Mouse (Mus musculus): ENCODE results near the gene 2210408I21Rik. TPM values are rescaled to one million over a fixed set of nuclear protein-coding genes. Genes with fewer than 3 reads are reported as not detected.

Gene 2210408I21Rik
- total and polyA plus RNA-seq, 3 experiments, result 0.05 to 28.2 (median 8.9) TPM

DNA sequence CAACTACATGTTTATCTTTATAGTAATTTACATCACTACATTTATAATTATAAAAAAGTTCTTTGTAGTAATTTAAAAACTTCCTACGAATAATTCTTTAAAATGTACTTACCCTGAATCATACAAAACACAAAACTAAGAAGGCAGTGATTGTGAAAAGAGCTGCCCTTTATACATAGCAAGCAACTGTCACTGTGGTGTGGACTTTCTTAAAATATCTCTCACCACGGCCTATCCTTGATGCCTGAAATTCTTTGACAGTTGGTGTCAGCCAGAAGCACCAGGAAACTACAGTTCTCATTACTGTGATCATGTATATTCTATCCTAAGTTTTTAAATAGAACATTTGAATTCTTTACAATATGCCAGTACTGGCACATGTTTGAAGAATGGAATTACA, 4.2 kb upstream of the 2210408I21Rik start:
- ATAC-seq (ENCODE audit: extremely low read depth, insufficient number of reproducible peaks, low FRiP score, poor library complexity, severe bottlenecking) (no peak), DNase-seq (ENCODE audit: low spot score) (no peak)
- Histone ChIP-seq H3K36me3 (replicated peaks) (peaks cover 3% of the 10 kb centered on the region), H3K4me1 (ENCODE audit: insufficient read depth, low read depth, low read length) (peaks cover 8% of the 10 kb centered on the region; the same call in 1 of the 2 replicates), H3K9me3 (replicated peaks) (no peaks in the 10 kb centered on the region), H3K4me3 (ENCODE audit: low read depth, low read length) (no peak overlapping the region), H3K27me3 (ENCODE audit: insufficient read depth, low read length) (no peaks in the 10 kb centered on the region)
- no peak for TF ChIP-seq GATA2 (IDR thresholded peaks at IDR 0.05; ENCODE audit: borderline replicate concordance, low read depth, low read length)
- TF ChIP-seq TAL1 (conservative IDR thresholded peaks at IDR 0.05; ENCODE audit: low read depth, low read length), result no peak
- no peak for TF ChIP-seq CTCF (IDR thresholded peaks at IDR 0.05; ENCODE audit: low read depth, low read length)
- no peak for TF ChIP-seq POLR2AphosphoS5 (IDR thresholded peaks at IDR 0.05; ENCODE audit: insufficient replicate concordance, low read depth, low read length)

DNA sequence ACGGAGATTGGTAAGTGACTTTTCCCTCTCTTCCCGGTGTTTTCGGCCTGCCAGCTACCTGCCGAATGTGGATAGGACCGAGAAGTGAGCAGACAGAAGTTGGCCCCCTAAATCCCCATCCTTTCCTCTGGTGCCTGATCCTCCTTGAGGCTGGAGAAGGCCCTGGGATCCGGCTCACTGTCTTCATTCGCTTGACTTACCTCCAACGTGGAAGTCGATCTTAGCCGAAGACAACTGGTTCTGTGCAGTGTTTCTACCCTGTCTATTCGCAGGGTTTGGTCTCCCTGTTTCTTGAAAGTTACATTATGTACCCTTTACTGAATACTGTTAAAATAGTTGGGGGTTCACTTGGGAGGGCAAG, 261 bp downstream of the 2210408I21Rik start:
- no peaks in the 10 kb centered on the region for H3K9me3 ChIP-seq (replicated peaks)
- peak; percentile 50 for ATAC-seq (ENCODE audit: extremely low read depth, insufficient number of reproducible peaks, low FRiP score, poor library complexity, severe bottlenecking)
- peaks cover 4% of the 10 kb centered on the region for H3K36me3 ChIP-seq (replicated peaks)
- no peak for TF ChIP-seq TAL1 (conservative IDR thresholded peaks at IDR 0.05; ENCODE audit: low read depth, low read length)
- TF ChIP-seq POLR2AphosphoS5 (IDR thresholded peaks at IDR 0.05; ENCODE audit: insufficient replicate concordance, low read depth, low read length), result no peak
- no peak for TF ChIP-seq GATA2 (IDR thresholded peaks at IDR 0.05; ENCODE audit: borderline replicate concordance, low read depth, low read length)
- TF ChIP-seq CTCF (IDR thresholded peaks at IDR 0.05; ENCODE audit: low read depth, low read length), result no peak
- TF ChIP-seq GATA1 (IDR thresholded peaks at IDR 0.05; ENCODE audit: borderline replicate concordance, low read length), result no peak
- H3K27me3 ChIP-seq (ENCODE audit: insufficient read depth, low read length), result no peaks in the 10 kb centered on the region
- no peak for DNase-seq (ENCODE audit: low spot score)
- peak overlapping the region; percentile 87 for H3K4me3 ChIP-seq (ENCODE audit: low read depth, low read length)
- peaks cover 4% of the 10 kb centered on the region; the same call in 1 of the 2 replicates for H3K4me1 ChIP-seq (ENCODE audit: insufficient read depth, low read depth, low read length)

DNA sequence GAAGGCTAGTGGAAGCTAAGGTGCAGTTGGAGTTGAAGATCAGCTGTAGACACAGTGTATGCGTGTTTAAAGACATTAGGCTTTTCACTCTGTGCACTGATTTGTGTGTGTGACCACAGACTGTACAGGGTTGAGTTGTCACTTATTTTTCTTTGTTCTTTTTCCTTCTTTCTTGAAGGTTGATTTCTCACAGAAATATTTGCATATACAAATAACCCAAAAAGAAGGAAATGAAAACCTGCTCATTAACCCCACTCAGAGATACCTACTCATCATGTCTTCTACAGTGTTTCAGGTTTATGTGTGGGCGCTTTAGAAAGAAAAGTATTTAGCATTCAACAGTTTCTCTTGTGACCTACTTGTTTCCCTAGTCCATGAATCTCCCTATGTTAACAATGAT, 5.5 kb downstream of the 2210408I21Rik start:
- TF ChIP-seq GATA2 (IDR thresholded peaks at IDR 0.05; ENCODE audit: borderline replicate concordance, low read depth, low read length) (no peak), POLR2AphosphoS5 (IDR thresholded peaks at IDR 0.05; ENCODE audit: insufficient replicate concordance, low read depth, low read length) (no peak), GATA1 (IDR thresholded peaks at IDR 0.05; ENCODE audit: borderline replicate concordance, low read length) (no peak), CTCF (IDR thresholded peaks at IDR 0.05; ENCODE audit: low read depth, low read length) (no peak), TAL1 (conservative IDR thresholded peaks at IDR 0.05; ENCODE audit: low read depth, low read length) (no peak)
- ATAC-seq (ENCODE audit: extremely low read depth, insufficient number of reproducible peaks, low FRiP score, poor library complexity, severe bottlenecking), result no peak

DNA sequence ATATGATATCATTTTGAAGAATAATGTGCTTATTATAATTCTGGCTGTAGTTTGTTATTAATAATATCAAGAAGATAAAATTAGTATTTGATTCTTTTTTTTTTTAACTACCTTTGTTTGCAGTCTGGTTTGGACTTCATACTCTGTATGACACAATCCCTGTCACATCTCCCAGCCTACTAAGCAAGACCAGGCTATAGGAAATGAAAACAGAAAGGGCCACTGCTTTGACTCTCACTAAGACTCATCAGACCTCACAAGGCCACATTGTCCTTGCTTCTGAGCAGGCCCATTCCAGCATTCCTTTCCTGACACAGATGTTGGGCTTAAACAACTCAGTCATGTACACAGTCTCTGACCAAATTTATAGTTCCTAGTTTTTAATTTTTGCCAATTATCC, 42.6 kb downstream of the 2210408I21Rik start:
- TF ChIP-seq GATA2 (IDR thresholded peaks at IDR 0.05; ENCODE audit: borderline replicate concordance, low read depth, low read length), result no peak
- no peak for TF ChIP-seq POLR2AphosphoS5 (IDR thresholded peaks at IDR 0.05; ENCODE audit: insufficient replicate concordance, low read depth, low read length)
- ATAC-seq (ENCODE audit: extremely low read depth, insufficient number of reproducible peaks, low FRiP score, poor library complexity, severe bottlenecking), result no peak
- Histone ChIP-seq H3K4me1 (ENCODE audit: insufficient read depth, low read depth, low read length) (peaks cover 6% of the 10 kb centered on the region), H3K36me3 (replicated peaks) (peaks cover 5% of the 10 kb centered on the region), H3K27me3 (ENCODE audit: insufficient read depth, low read length) (no peaks in the 10 kb centered on the region), H3K4me3 (ENCODE audit: low read depth, low read length) (no peak overlapping the region), H3K9me3 (replicated peaks) (no peaks in the 10 kb centered on the region)
- no peak for DNase-seq (ENCODE audit: low spot score)

More for the DNA sequence above, 5.5 kb downstream of the 2210408I21Rik start:
- H3K4me3 ChIP-seq (ENCODE audit: low read depth, low read length), result no peak overlapping the region
- no peak for DNase-seq (ENCODE audit: low spot score)
- no peaks in the 10 kb centered on the region; the same call in 1 of the 2 replicates for H3K4me1 ChIP-seq (ENCODE audit: insufficient read depth, low read depth, low read length)
- H3K36me3 ChIP-seq (replicated peaks), result peaks cover 8% of the 10 kb centered on the region
- no peaks in the 10 kb centered on the region for H3K9me3 ChIP-seq (replicated peaks)
- H3K27me3 ChIP-seq (ENCODE audit: insufficient read depth, low read length), result no peaks in the 10 kb centered on the region

DNA sequence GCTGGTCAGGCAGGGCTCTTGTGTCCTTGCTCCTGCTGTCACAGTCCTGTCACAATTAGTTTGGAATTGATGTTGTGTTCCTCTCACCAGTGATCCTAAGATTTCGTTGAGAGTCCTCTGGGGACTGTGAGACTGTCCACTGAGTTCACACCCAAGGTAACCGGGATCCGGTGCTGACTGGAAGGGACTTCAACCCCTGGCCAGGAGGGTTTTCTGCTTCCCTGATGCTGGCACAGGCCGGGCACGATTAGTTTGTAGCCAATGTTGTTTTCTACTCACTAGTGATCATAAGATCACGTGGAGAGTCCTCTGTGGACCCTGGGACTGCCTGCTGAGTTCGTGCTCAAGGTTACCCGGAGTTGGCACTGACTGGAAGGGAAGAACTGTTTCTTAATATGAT, 55.3 kb downstream of the 2210408I21Rik start:
- no peaks in the 10 kb centered on the region for H3K27me3 ChIP-seq (ENCODE audit: insufficient read depth, low read length)
- TF ChIP-seq GATA1 (IDR thresholded peaks at IDR 0.05; ENCODE audit: borderline replicate concordance, low read length), result no peak
- no peak for TF ChIP-seq GATA2 (IDR thresholded peaks at IDR 0.05; ENCODE audit: borderline replicate concordance, low read depth, low read length)
- TF ChIP-seq POLR2AphosphoS5 (IDR thresholded peaks at IDR 0.05; ENCODE audit: insufficient replicate concordance, low read depth, low read length), result no peak
- TF ChIP-seq CTCF (IDR thresholded peaks at IDR 0.05; ENCODE audit: low read depth, low read length), result no peak
- TF ChIP-seq TAL1 (conservative IDR thresholded peaks at IDR 0.05; ENCODE audit: low read depth, low read length), result no peak
- H3K36me3 ChIP-seq (replicated peaks), result no peaks in the 10 kb centered on the region
- H3K9me3 ChIP-seq (replicated peaks), result no peaks in the 10 kb centered on the region
- H3K4me1 ChIP-seq (ENCODE audit: insufficient read depth, low read depth, low read length), result no peaks in the 10 kb centered on the region
- no peak overlapping the region for H3K4me3 ChIP-seq (ENCODE audit: low read depth, low read length)
- DNase-seq (ENCODE audit: low spot score), result no peak
- ATAC-seq (ENCODE audit: extremely low read depth, insufficient number of reproducible peaks, low FRiP score, poor library complexity, severe bottlenecking), result no peak

DNA sequence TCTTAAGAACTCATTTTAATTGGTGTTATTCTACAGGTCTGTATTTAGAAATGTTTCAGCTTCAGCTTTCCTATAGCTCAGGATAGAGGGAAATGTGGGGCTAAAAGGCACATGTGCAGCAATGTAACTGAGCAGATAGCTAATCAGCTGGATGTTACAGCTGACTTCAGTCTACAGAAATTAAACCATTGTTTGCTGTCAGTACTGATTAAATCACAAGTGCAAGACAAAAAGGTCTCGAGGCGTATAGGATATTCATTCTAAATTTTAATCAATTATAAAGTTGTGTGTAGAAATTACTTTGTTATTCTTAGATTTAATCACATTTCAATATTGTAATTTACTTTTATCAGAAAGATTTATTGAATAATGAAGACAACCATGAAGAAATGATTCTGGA, 56.9 kb downstream of the 2210408I21Rik start:
- no peak for TF ChIP-seq TAL1 (conservative IDR thresholded peaks at IDR 0.05; ENCODE audit: low read depth, low read length)
- TF ChIP-seq CTCF (IDR thresholded peaks at IDR 0.05; ENCODE audit: low read depth, low read length), result no peak
- TF ChIP-seq GATA2 (IDR thresholded peaks at IDR 0.05; ENCODE audit: borderline replicate concordance, low read depth, low read length), result no peak
- no peak for TF ChIP-seq GATA1 (IDR thresholded peaks at IDR 0.05; ENCODE audit: borderline replicate concordance, low read length)
- TF ChIP-seq POLR2AphosphoS5 (IDR thresholded peaks at IDR 0.05; ENCODE audit: insufficient replicate concordance, low read depth, low read length), result no peak
- DNase-seq (ENCODE audit: low spot score) (no peak), ATAC-seq (ENCODE audit: extremely low read depth, insufficient number of reproducible peaks, low FRiP score, poor library complexity, severe bottlenecking) (no peak)
- Histone ChIP-seq H3K9me3 (replicated peaks) (no peaks in the 10 kb centered on the region), H3K36me3 (replicated peaks) (no peaks in the 10 kb centered on the region), H3K27me3 (ENCODE audit: insufficient read depth, low read length) (no peaks in the 10 kb centered on the region), H3K4me1 (ENCODE audit: insufficient read depth, low read depth, low read length) (no peaks in the 10 kb centered on the region), H3K4me3 (ENCODE audit: low read depth, low read length) (no peak overlapping the region)
